Mouse (Mus musculus) ES-Bruce4 (cell line): ENCODE results near the gene Rpusd3.

ENCODE experiments used
- CTCF ChIP-seq: IDR thresholded peaks from one replicate; pipeline ENCODE4 v1.8.1; 2011; ENCODE audit warnings: low read depth, low read length
- POLR2A ChIP-seq: IDR thresholded peaks from one replicate; pipeline ENCODE4 v1.8.1; 2011; ENCODE audit warnings: low read length; ENCODE audit not compliant: insufficient read depth

DNA sequence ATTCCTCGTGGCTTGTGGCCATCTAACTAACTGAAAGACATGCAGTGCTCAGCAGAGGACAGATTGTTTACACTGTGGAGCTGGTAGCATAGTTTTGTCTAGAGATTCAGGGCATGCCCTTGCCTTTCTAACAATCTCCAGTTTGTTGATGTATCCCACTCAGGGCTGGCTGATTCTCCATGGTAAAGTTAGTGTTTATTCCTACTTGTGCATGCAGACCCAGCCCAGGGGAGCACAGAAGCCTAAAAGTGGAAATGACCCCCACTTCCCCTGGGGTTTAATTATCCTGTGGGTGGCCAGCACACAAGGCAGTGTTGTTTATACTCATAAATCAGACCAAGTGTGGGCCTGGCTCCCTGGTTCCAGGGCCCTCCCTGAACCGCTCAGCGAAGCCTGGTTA, 33.1 kb downstream of the Rpusd3 start:
- no peak for TF ChIP-seq POLR2A
- no peak for TF ChIP-seq CTCF
